Mouse (Mus musculus) stomach, embryonic 15.5 days (tissue): Measurements from ENCODE around the gene Faah. TPM values are rescaled to one million over a fixed set of nuclear protein-coding genes. Genes with fewer than 3 reads are reported as not detected.

Experiments
- ATAC-seq: fragments of 200-750 bp; cut with Nextera tagmentation; 2 replicates; pipeline ENCODE4 v1.8.0; 2017; ENCODE audit warnings: low read depth, moderate number of reproducible peaks, moderate TSS enrichment; ENCODE audit not compliant: insufficient read depth, low FRiP score
- H3K27ac ChIP-seq: fragments of 300-500 bp; sonication (generic); 2 replicates; pipeline ENCODE4 v1.5.1; 2015; ENCODE audit warnings: mild to moderate bottlenecking, inconsistent platforms
- H3K27me3 ChIP-seq: fragments of 300-500 bp; sonication (generic); replicated peaks from 2 replicates; pipeline ENCODE4 v1.6.1; 2015; ENCODE audit warnings: inconsistent platforms
- H3K36me3 ChIP-seq: fragments of 300-500 bp; sonication (generic); 2 replicates; pipeline ENCODE4 v1.6.1; 2015; ENCODE audit warnings: inconsistent platforms
- H3K4me1 ChIP-seq: fragments of 300-500 bp; sonication (generic); 2 replicates; pipeline ENCODE4 v1.6.1; 2015; ENCODE audit warnings: inconsistent platforms
- H3K4me2 ChIP-seq: fragments of 300-500 bp; sonication (generic); 2 replicates; pipeline ENCODE4 v1.6.1; 2015; ENCODE audit warnings: mild to moderate bottlenecking, inconsistent platforms
- H3K4me3 ChIP-seq: fragments of 300-500 bp; sonication (generic); replicated peaks from 2 replicates; pipeline ENCODE4 v1.5.1; 2015; ENCODE audit warnings: inconsistent platforms
- H3K9ac ChIP-seq: fragments of 300-500 bp; sonication (generic); 2 replicates; pipeline ENCODE4 v1.6.1; 2015; ENCODE audit warnings: inconsistent platforms
- H3K9me3 ChIP-seq: fragments of 300-500 bp; sonication (generic); 2 replicates; pipeline ENCODE4 v1.6.1; 2016; ENCODE audit warnings: inconsistent platforms
- WGBS: fragments of 180-500 bp; shearing (Covaris S2); methylation state at CpG from one replicate; pipeline ENCODE4 v1.1.7; 2015; 5-methylcytosine and 5-hydroxymethylcytosine counted together
- polyA plus RNA-seq: library from polyadenylated mRNA; unstranded; fragments of >200 nt; fragmentation: Nextera tagmentation; extraction: Ambion mirVana; gene quantifications from 2 replicates; pipeline ENCODE4 v1.2.1, GENCODE M21; 2015

The Faah gene
- polyA plus RNA-seq: 14.8 and 19.8 TPM in 2 replicates

DNA sequence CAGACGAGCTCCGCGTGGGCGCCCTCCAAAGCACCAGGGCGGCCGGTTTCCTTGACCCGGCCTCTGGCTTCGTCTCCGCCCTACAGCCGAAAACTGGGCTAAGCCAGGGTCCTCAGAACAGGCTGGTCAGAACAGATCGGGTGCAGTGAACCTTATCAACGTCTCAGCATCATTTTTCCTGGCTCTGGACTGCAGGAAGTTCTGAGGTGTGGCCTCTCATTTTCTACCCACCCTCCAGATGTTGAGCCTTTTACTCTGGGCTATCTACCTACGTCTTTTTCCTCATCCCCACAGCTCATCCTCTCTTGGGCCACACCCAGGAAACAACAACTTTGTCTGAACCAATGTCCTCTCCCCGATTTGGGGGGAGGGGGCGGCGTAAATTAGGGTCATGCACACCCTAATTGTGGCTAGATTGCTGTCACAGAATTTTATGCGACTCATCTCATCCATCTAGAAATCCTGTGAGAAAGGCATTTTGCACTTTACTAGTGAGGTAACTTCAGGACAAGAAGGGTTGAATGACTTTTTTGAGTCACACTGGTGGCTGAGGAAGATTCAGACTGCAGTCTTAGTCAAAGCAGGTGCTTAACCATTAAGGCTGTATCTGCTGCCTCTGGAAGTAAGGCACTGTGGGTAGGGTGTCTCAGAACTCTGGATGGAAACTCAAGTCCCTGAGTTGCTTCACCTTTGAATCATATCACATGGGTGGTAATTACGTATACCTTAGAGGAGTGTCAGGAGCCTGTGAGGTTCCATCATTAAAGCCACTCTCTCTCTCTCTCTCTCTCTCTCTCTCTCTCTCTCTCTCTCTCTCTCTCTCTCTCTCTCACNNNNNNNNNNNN, at the start of gene Faah:
Faah (minus strand) TSS at position 25 of the 845 bp plus-strand sequence.
- no peaks in the 10 kb centered on the region for H3K36me3 ChIP-seq
- peak within 1 kb of the TSS; percentile 54; the same call in 1 of the 2 replicates for H3K27ac ChIP-seq
- ATAC-seq: peak; percentile 49
- H3K9me3 ChIP-seq: no peaks in the 10 kb centered on the region
- peak within 1 kb of the TSS; percentile 98 for H3K4me2 ChIP-seq
- 9% methylated on average over 18 of the region's 18 CpGs for WGBS
- H3K4me1 ChIP-seq: peaks cover 5% of the 10 kb centered on the region
- H3K4me3 ChIP-seq: peak within 1 kb of the TSS; percentile 67
- peak within 1 kb of the TSS; percentile 54 for H3K9ac ChIP-seq
- H3K27me3 ChIP-seq: peaks cover 34% of the 10 kb centered on the region

DNA sequence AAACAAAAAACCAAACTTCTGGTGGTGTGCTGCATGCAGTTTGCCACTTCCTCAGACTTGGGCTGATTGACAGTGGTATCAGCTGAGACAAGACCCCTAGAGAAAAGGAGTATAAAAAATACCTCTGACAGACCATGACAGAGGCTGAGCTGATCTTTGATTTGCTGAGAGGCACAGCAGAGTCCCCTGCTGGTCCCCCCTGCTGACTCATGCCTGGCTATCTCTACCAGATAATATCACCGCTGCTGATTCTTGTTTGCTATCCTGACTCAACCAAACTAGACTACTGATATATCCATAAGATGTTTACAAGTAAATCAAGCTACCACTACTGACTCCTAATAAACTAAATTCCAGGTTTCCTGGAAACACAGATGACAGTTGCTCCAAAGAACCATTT, 46.1 kb upstream of the Faah start:
- Histone ChIP-seq H3K36me3 (peaks cover 17% of the 10 kb centered on the region; the same call in 1 of the 2 replicates), H3K4me1 (no peaks in the 10 kb centered on the region), H3K4me3 (no peak overlapping the region), H3K27ac (no peak overlapping the region), H3K9me3 (no peaks in the 10 kb centered on the region), H3K9ac (no peak overlapping the region), H3K4me2 (no peak overlapping the region), H3K27me3 (no peaks in the 10 kb centered on the region)
- WGBS: 27% methylated on average over 1 of the region's 1 CpGs
- ATAC-seq: no peak

DNA sequence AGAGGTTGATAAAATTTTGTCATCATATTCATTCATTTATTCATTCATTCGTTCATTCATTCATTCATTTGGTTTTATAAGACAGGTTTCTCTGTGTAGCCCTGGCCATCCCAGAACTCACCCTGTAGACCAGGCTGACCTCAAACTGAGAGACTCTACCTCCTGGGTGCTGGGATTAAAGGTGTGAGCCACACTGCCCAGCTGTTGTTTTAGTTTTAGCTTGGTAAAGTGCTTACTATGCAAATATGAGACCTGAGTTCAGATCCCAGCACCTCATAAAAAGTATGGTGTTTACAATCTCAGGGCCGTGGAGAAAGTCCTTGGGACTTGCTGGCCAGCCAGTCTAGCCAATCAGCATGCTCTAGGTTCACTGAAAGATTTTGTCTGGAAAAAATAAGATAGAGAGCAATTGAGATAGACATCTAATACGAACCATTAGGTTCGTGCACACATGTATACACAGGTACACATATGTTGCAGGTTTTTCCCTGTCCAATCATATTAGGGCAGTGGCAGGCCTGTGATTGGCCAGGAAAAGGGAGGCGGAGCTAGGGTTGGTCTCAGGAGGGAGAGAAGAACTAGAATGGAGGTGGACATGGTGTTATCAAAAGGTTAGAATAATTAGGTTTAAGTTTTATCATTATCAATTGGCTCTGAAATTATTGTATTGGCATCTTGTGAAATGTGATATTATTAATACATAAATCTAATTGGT, 41.4 kb upstream of the Faah start:
- H3K9me3 ChIP-seq: no peaks in the 10 kb centered on the region
- H3K36me3 ChIP-seq: no peaks in the 10 kb centered on the region
- ATAC-seq: no peak
- no peak overlapping the region for H3K4me2 ChIP-seq
- no peak overlapping the region for H3K9ac ChIP-seq
- 74% methylated on average over 5 of the region's 5 CpGs for WGBS
- no peak overlapping the region for H3K4me3 ChIP-seq
- H3K27ac ChIP-seq: no peak overlapping the region
- no peaks in the 10 kb centered on the region for H3K4me1 ChIP-seq
- no peaks in the 10 kb centered on the region for H3K27me3 ChIP-seq

- no peaks in the 10 kb centered on the region for H3K36me3 ChIP-seq
- H3K4me1 ChIP-seq: peaks cover 6% of the 10 kb centered on the region; the same call in 1 of the 2 replicates
- H3K4me2 ChIP-seq: no peak overlapping the region
- no peaks in the 10 kb centered on the region for H3K27me3 ChIP-seq
- no peak for ATAC-seq
- no peak overlapping the region for H3K9ac ChIP-seq
- H3K4me3 ChIP-seq: no peak overlapping the region
- no peak overlapping the region for H3K27ac ChIP-seq
- 0% methylated on average over 1 of the region's 1 CpGs for WGBS
- no peaks in the 10 kb centered on the region for H3K9me3 ChIP-seq
Measured at GRCm38 (mm10) chr4:116057559-116057958, 39.8 kb upstream of the Faah start.

DNA sequence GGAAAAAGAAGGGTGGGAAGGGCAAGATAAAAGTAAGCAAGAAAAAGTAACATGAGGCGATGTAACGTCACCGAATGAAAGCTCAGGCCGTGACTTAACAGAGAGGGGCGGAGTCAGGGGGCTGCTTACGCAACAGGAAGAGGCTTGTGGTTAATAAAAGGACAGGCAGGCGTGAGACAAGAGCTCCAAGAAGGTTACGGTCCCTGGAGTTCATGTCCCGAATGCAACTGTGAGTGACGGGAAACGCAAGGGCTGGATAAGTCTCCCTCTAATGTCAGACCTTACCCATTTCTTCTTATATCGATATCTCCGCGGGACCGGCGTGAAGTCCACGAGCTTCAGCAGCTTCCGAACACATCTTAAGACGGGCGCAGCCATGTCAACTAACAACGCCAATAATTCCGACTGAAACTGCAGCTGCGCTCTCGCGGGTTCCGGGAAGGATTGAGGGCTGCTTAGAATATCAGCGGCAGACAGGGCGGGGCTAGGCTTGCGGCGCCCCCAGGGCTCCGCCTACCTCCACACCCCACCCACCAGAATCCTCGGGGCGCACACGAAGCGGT, 35.8 kb upstream of the Faah start, which contains the start of gene Nsun4:
Nsun4 (minus strand) TSS at position 478 of the 563 bp plus-strand sequence.
- Histone ChIP-seq H3K4me3 (peak within 1 kb of the TSS; percentile 61), H3K27ac (peak within 1 kb of the TSS; percentile 97), H3K36me3 (no peaks in the 10 kb centered on the region), H3K4me2 (peak within 1 kb of the TSS; percentile 85), H3K9ac (peak within 1 kb of the TSS; percentile 24; the same call in 1 of the 2 replicates), H3K27me3 (no peaks in the 10 kb centered on the region), H3K4me1 (peaks cover 12% of the 10 kb centered on the region; the same call in 1 of the 2 replicates), H3K9me3 (no peaks in the 10 kb centered on the region)
- under 1% methylated on average over 35 of the region's 35 CpGs for WGBS
- ATAC-seq: peak; percentile 96

DNA sequence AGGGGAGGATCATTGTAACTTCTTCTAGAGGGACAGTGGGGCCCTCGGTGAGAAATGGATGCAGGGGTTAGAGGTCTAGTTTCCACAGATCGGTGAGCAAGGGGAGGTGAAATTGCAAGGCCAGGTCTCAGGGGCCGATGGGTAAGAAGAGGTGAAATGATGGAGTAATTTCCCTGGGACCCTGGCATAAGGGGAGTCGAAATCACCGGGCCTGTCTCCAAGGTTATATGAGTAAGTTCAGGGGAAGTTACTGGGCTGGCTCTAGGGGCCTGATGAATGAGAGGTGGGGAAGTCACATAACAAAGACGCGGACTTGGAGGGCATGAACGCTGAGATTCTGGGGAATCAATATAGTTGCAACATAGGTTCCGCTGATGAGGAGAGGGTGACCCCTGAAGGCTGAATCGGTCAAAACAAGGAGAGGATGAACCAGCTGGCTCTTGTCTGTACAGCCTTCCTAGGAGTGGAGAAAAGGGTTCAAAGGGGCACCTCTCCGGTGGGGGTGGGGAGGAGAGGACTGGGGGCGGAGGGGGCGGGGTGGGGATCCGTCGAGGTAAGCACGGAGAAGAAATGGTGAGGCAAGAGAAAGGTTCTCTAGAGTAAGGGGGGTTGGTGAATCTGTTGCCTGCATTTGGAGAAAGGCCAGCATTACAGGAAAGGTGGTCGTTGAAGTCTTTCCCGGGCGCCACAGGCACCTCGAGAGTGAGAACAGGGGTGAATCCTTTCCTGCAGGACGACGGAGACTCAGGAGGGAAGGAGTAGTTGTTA, 35.0 kb upstream of the Faah start:
- Histone ChIP-seq H3K27ac (peak overlapping the region; percentile 97), H3K9ac (peak overlapping the region; percentile 23; the same call in 1 of the 2 replicates), H3K9me3 (no peaks in the 10 kb centered on the region), H3K27me3 (no peaks in the 10 kb centered on the region), H3K4me1 (peaks cover 12% of the 10 kb centered on the region; the same call in 1 of the 2 replicates), H3K4me3 (peak overlapping the region; percentile 61), H3K4me2 (peak overlapping the region; percentile 85), H3K36me3 (no peaks in the 10 kb centered on the region)
- ATAC-seq: peak; percentile 42; the same call in 1 of the 2 replicates
- WGBS: 6% methylated on average over 22 of the region's 22 CpGs

GRCm38 (mm10) chr4:116049211-116049610, 31.5 kb upstream of the Faah start:
- H3K27me3 ChIP-seq: no peaks in the 10 kb centered on the region
- H3K4me3 ChIP-seq: no peak overlapping the region
- H3K4me2 ChIP-seq: no peak overlapping the region
- ATAC-seq: no peak
- H3K9ac ChIP-seq: no peak overlapping the region
- H3K9me3 ChIP-seq: no peaks in the 10 kb centered on the region
- peaks cover 12% of the 10 kb centered on the region; the same call in 1 of the 2 replicates for H3K4me1 ChIP-seq
- H3K27ac ChIP-seq: no peak overlapping the region
- 81% methylated on average over 3 of the region's 3 CpGs for WGBS
- H3K36me3 ChIP-seq: no peaks in the 10 kb centered on the region

DNA sequence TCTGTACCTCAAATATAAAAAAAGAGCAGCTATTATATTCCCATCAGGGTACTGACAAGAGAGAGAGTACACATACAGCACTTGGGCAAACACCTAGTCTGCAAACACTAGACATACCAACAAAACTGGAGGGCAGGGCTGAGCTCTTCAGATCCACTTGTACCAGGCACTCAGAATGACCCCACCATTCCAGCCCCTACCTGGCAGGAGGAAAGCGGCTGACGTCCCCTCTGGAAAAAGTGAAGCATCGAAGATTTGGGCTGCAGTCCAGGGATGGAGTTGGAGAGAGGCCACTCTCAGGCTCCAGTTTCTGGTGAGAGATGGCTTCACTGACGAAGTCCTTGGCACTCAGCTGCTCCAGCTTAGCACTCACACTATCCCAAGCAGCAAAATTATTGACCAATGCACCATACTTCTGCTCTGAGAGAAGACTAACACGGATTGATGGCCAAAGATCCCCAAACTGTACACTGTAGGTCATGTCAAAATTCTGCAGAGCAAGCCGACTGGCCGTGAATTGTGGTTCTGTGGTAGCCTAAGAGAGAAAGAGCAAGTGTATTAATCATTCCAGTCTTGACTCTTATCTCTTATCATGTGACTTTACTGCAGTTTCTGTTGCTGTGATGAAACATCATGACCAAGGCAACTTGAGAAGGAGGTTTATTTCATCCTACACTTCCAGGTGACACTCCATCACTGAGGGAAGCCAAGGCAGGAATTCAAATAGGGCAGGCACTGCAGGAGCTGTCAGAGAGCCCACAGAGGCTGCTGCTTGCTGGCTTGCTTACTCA, 30.6 kb upstream of the Faah start:
- WGBS: 51% methylated on average over 7 of the region's 7 CpGs
- no peak overlapping the region for H3K4me3 ChIP-seq
- H3K4me2 ChIP-seq: no peak overlapping the region
- no peak overlapping the region for H3K9ac ChIP-seq
- ATAC-seq: no peak
- H3K27ac ChIP-seq: no peak overlapping the region
- no peaks in the 10 kb centered on the region for H3K27me3 ChIP-seq
- peaks cover 12% of the 10 kb centered on the region; the same call in 1 of the 2 replicates for H3K4me1 ChIP-seq
- H3K9me3 ChIP-seq: no peaks in the 10 kb centered on the region
- H3K36me3 ChIP-seq: no peaks in the 10 kb centered on the region

DNA sequence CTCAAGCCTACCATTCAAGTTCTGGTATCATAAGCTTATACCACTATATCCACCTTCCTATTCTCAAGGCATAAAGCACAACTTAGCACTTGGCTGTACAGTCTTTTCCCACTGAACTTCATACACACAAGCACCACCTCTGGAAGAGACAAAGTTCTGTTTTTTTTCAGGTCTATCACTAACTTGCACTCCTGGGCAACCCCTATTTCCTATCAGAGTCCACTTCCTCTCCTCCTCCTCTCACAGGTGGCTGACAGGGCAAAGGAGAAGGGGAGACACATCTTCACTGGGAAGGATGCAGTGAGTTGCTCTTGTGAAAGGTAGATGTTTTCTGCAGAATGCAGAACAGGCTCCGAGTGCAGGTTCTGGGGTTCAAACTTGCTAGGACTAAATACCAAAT, 30.0 kb upstream of the Faah start:
- H3K9me3 ChIP-seq: no peaks in the 10 kb centered on the region
- no peak overlapping the region for H3K9ac ChIP-seq
- H3K36me3 ChIP-seq: no peaks in the 10 kb centered on the region
- no peak for ATAC-seq
- peaks cover 8% of the 10 kb centered on the region; the same call in 1 of the 2 replicates for H3K4me1 ChIP-seq
- no peak overlapping the region for H3K27ac ChIP-seq
- no peak overlapping the region for H3K4me2 ChIP-seq
- no peak overlapping the region for H3K4me3 ChIP-seq
- H3K27me3 ChIP-seq: no peaks in the 10 kb centered on the region
- 87% methylated on average over 1 of the region's 1 CpGs for WGBS

GRCm38 (mm10) chr4:116046604-116047003, 28.9 kb upstream of the Faah start:
- no peaks in the 10 kb centered on the region for H3K9me3 ChIP-seq
- no peak overlapping the region for H3K27ac ChIP-seq
- no peak overlapping the region for H3K9ac ChIP-seq
- 76% methylated on average over 2 of the region's 2 CpGs for WGBS
- no peaks in the 10 kb centered on the region for H3K36me3 ChIP-seq
- H3K4me2 ChIP-seq: no peak overlapping the region
- ATAC-seq: no peak
- no peaks in the 10 kb centered on the region for H3K27me3 ChIP-seq
- H3K4me3 ChIP-seq: no peak overlapping the region
- no peaks in the 10 kb centered on the region for H3K4me1 ChIP-seq
